Mouse (Mus musculus) erythroblast, embryonic 14.5 days (primary cell): ENCODE data around the gene Slc9a3r1.

Experiments used
- GATA1 ChIP-seq: IDR thresholded peaks from 2 replicates; pipeline ENCODE4 v1.6.1; 2012; ENCODE audit warnings: low read length, inconsistent platforms, mixed read lengths
- TAL1 ChIP-seq: IDR thresholded peaks from 3 replicates; pipeline ENCODE4 v1.6.1; 2012; ENCODE audit warnings: low read length, inconsistent platforms, mixed read lengths

GRCm38 (mm10) chr11:115209958-115210357, 46.8 kb downstream of the Slc9a3r1 start:
- TF ChIP-seq TAL1 (no peak), GATA1 (no peak)
